Mouse (Mus musculus) macrophage (primary cell): ENCODE results near the gene Stard5. TPM values are rescaled to one million over a fixed set of nuclear protein-coding genes. Genes with fewer than 3 reads are reported as not detected.

Experiments used
- H3K27ac ChIP-seq: fragments of 350-480 bp; formaldehyde crosslinking; 2 replicates; pipeline ENCODE4 v1.9.0; 2021
- H3K36me3 ChIP-seq: fragments of 350-480 bp; formaldehyde crosslinking; 2 replicates; pipeline ENCODE4 v1.9.0; 2021; ENCODE audit errors: inconsistent target
- H3K4me3 ChIP-seq: fragments of 350-480 bp; formaldehyde crosslinking; 2 replicates; pipeline ENCODE4 v1.9.0; 2021; ENCODE audit errors: inconsistent target
- H3K79me2 ChIP-seq: fragments of 350-480 bp; formaldehyde crosslinking; 2 replicates; pipeline ENCODE4 v1.9.0; 2021; ENCODE audit errors: inconsistent target
- WGBS: methylation state at CpG from one replicate; pipeline ENCODE4 v1.1.7; 2026; ENCODE audit warnings: inconsistent platforms; ENCODE audit not compliant: missing documents; 5-methylcytosine and 5-hydroxymethylcytosine counted together
- polyA plus RNA-seq: library from polyadenylated mRNA; stranded (reverse); fragments of 250-400 nt; gene quantifications from 3 replicates; pipeline ENCODE4 v1.2.4, GENCODE M21; 2018; ENCODE audit warnings: inconsistent platforms

The Stard5 gene
- polyA plus RNA-seq, 1 experiment from 2014 or later = 29.5 TPM

DNA sequence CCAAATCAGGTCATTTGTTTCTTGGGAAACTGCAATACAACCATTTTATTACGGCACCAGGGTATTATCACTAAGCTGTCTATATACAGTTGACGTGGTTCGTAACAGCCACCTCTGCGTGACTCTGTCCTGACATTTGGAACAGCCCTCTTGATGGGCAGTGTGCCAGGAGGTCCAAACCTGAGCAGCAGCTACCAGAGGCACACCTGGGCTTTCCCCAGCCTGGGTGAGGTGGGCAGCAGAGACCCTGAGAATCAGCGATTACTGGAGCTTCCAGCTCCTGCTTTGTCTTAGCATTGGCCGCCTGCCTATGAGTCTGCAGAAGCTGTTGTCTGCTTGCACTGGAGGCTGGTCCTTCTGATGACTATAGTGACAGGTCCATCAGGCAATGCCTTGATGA, 11.8 kb downstream of the Stard5 start:
- Histone ChIP-seq H3K27ac (no peak overlapping the region), H3K36me3 (peaks cover 76% of the 10 kb centered on the region)
- WGBS = 95% methylated on average over 6 of the region's 6 CpGs

DNA sequence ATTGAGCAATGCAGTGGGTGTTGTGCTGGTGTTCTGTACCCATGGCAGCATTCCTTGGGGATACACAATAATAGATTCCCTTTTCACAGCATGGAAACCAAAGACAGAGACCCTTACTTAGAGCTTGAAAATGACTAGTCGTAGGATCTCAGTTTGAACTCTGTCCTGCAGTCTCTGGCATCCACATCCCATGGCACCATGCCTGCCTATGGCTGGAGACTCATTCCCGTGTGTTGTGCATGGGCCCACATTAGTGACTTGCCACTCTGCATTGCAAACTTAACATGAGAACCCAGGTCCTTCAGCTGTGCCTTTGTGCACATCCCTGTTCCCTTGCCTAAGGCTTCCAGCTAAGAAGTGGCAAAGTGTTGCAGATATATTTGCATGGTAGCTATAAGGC, 13.0 kb downstream of the Stard5 start:
- Histone ChIP-seq H3K79me2 (peaks cover 23% of the 10 kb centered on the region; the same call in 1 of the 2 replicates), H3K27ac (peak overlapping the region; percentile 58), H3K36me3 (peaks cover 66% of the 10 kb centered on the region), H3K4me3 (no peak overlapping the region)
- WGBS = 96% methylated on average over 2 of the region's 2 CpGs

More for the DNA sequence above, 11.8 kb downstream of the Stard5 start:
- Histone ChIP-seq H3K4me3 (no peak overlapping the region), H3K79me2 (peaks cover 11% of the 10 kb centered on the region; the same call in 1 of the 2 replicates)

DNA sequence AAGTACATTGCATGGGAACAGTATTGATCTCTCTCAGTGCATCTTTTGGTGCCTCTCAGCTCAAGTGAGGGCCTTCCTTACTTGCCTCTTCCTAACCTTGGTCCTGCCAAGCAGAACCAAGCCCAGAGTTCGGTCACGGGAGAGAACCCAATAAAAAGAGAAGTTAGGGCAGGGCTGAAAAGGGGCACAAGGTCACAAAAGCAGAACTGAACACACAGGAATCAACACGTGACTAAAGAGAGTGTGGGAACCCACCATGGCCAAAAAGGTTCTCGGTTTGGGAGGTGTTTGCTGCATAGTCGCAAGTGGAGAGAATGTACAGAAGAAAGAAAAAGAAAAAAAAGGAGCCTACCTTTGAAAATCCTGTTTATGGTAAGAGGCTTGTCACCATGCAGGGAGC, 13.7 kb downstream of the Stard5 start:
- WGBS = 5% methylated on average over 4 of the region's 5 CpGs
- Histone ChIP-seq H3K27ac (peak overlapping the region; percentile 58), H3K36me3 (peaks cover 59% of the 10 kb centered on the region), H3K4me3 (no peak overlapping the region), H3K79me2 (peaks cover 30% of the 10 kb centered on the region; the same call in 1 of the 2 replicates)

DNA sequence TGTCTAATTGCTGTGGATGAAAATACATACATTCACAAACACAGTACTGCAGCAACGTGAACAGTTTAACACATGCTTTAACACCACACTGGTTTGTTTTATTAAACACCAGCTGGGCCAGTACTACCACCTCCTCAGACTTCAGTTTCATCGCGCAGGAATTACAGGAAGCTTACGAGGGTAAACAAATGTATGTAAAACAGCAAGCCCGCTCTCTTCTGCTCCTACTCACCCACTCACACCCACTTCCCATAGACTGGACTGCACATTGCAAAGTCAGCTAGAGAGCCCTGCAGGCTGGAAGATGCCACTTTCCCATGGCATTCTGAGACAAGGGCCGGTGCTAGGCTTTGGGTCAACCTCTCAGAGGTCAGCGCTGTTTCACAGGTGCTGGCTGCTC, 17.0 kb downstream of the Stard5 start:
- H3K36me3 ChIP-seq = peaks cover 27% of the 10 kb centered on the region
- H3K79me2 ChIP-seq = peaks cover 56% of the 10 kb centered on the region
- 0 out of 2 replicates have a peak overlapping the region, but pooled peaks have one; percentile 1 for H3K27ac ChIP-seq
- H3K4me3 ChIP-seq = no peak overlapping the region
- WGBS = 72% methylated on average over 7 of the region's 7 CpGs

DNA sequence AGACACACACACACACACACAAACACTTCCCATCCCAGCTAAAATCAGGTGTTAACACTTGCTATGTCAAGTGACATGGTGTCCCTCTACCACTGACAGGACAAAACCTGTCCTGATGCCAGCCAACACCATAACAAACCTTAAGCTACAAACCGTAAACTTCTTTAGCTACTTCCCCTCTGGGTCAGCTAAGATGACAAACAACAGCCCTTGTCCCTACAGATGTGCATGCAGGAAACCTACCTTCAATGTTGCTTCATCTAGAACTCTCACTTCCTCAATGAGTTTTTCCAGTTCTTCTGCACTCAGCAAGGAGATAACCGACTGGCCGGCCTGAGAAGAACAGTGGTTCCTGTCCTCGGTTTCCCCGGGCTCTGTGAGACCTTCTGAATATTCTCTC, 18.9 kb downstream of the Stard5 start:
- peaks cover 14% of the 10 kb centered on the region; the same call in 1 of the 2 replicates for H3K36me3 ChIP-seq
- no peak overlapping the region for H3K4me3 ChIP-seq
- H3K27ac ChIP-seq = peak overlapping the region; percentile 7; the same call in 1 of the 2 replicates
- peaks cover 69% of the 10 kb centered on the region for H3K79me2 ChIP-seq
- WGBS = 1% methylated on average over 5 of the region's 5 CpGs

GRCm38 (mm10) chr7:83652498-83652897, 20.7 kb downstream of the Stard5 start:
- H3K4me3 ChIP-seq = no peak overlapping the region
- no peaks in the 10 kb centered on the region; the same call in 1 of the 2 replicates for H3K36me3 ChIP-seq
- no peak overlapping the region for H3K27ac ChIP-seq
- 58% methylated on average over 4 of the region's 5 CpGs for WGBS
- peaks cover 61% of the 10 kb centered on the region for H3K79me2 ChIP-seq

DNA sequence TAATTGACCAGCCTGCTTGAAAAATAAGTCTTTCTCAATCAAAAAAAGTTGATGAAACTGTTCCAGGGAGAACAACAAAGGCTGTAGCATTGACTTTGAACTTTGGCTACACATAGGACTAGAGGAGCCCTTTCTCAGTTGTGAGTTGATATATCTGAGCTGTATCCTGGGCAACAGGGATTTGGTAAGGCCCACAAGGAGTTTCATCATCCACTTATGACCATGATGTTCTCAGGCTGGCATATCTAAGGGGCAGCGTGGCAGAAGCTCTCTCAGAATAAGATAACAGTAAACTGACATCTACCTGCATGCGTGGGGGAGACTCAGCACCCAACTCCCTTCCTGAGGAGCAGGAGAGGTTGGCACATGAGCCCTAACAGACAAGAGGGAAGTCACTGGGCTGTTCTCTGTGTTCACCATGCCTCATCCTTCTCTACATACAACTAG, 21.9 kb downstream of the Stard5 start:
- H3K79me2 ChIP-seq = peaks cover 58% of the 10 kb centered on the region
- H3K4me3 ChIP-seq = peak overlapping the region; percentile 57
- 11% methylated on average over 2 of the region's 2 CpGs for WGBS
- H3K36me3 ChIP-seq = no peaks in the 10 kb centered on the region; the same call in 1 of the 2 replicates
- peak overlapping the region; percentile 76 for H3K27ac ChIP-seq

- peaks cover 52% of the 10 kb centered on the region for H3K79me2 ChIP-seq
- peak overlapping the region; percentile 57 for H3K4me3 ChIP-seq
- H3K36me3 ChIP-seq = no peaks in the 10 kb centered on the region; the same call in 1 of the 2 replicates
- 39% methylated on average over 2 of the region's 2 CpGs for WGBS
- peak overlapping the region; percentile 76 for H3K27ac ChIP-seq
These were observed 22.4 kb downstream of the Stard5 start for GRCm38 (mm10) chr7:83654196-83654595.

- WGBS = 3% methylated on average over 5 of the region's 5 CpGs
- Histone ChIP-seq H3K36me3 (no peaks in the 10 kb centered on the region; the same call in 1 of the 2 replicates), H3K27ac (peak overlapping the region; percentile 76), H3K4me3 (peak overlapping the region; percentile 57), H3K79me2 (peaks cover 43% of the 10 kb centered on the region)
These were observed 23.3 kb downstream of the Stard5 start for GRCm38 (mm10) chr7:83654938-83655630.

DNA sequence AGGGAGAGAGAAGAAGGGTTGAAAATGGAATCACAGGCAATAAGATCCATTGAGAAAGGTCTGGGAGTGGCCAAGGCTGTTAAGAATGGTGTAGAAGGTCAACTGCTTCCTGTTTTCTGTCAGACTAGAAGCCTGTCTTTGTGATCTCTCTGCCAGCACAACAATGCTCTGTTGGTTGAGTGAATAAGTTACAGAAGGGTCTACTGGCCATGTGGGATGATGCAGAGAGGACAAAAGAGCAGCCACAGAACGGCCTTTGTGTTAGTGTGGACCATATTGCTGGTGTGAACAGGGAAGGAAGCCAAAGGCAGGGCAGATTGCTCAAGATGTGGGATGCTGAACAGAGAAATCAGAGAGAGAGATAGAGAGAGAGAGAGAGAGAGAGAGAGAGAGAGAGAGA, 27.0 kb downstream of the Stard5 start:
- H3K4me3 ChIP-seq = no peak overlapping the region
- 22% methylated on average over 1 of the region's 1 CpGs for WGBS
- no peaks in the 10 kb centered on the region for H3K36me3 ChIP-seq
- peaks cover 15% of the 10 kb centered on the region; the same call in 1 of the 2 replicates for H3K79me2 ChIP-seq
- peak overlapping the region; percentile 77 for H3K27ac ChIP-seq

DNA sequence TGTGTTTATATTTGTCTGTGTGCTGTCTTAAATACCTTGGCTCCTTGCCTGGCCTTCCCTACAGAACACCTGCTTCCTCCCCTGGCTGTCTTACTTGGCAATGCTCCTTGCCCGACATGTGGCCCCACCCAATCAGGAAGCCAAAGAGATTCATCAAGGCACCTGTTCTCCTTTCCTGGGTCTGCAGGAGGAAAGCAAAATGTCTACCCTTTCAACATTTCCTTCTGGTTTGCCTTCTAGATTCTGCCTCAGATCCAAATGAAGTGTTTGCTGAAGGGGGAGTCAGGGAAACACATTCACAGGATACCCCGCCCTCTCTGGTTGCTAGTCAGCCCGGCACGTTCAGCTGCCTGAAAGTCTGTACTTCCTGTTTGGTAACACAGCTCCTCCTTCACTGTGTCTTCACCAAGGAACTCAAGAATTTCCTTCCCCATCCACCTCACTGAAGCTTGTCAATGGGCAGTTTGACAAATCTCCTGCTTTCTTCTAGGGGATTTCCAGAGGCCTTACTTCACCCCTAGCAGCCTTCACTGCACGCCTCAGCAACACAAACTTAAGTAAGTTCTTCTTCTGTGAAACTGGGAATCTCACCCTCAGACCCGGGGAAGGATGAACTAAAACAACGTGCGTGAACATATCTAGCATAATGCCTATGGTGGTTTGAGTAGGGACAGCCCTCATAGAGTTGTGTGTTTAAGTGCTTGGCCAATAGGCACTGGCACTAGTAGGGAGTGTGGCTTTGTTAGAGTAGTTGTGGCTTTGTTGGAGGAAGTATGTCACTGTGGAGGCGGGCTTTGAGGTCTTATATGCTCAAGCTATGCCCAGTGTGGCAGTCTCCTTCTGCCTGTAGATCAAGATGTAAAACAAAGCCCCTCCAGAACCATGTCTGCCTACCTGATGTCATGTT, 27.7 kb downstream of the Stard5 start:
- peak overlapping the region; percentile 77 for H3K27ac ChIP-seq
- H3K4me3 ChIP-seq = no peak overlapping the region

DNA sequence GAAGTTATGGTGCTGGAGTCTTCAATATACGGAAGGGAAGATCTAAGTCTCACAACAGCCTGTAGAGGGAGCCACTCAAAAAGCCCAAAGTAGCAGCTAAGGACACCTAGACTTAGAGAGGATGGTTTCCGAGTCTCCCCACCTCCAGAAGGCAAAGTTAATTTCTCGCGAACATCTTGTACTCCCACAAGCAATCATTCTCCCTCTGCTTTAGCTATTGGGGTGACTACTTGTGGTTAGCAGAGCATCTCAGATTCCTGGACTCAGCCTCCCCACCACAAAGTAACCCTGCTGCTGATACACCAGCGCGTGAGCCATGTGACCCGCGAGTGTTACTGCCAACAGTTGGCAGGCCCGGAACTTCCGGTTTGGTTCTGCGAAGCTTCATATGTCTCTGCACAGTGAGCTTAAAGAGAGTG, 28.5 kb downstream of the Stard5 start:
- 75% methylated on average over 11 of the region's 11 CpGs for WGBS
- Histone ChIP-seq H3K27ac (peak overlapping the region; percentile 77), H3K4me3 (no peak overlapping the region)

More for the DNA sequence above, 27.7 kb downstream of the Stard5 start:
- Histone ChIP-seq H3K79me2 (peaks cover 8% of the 10 kb centered on the region; the same call in 1 of the 2 replicates), H3K36me3 (no peaks in the 10 kb centered on the region)
- WGBS = 22% methylated on average over 9 of the region's 9 CpGs

DNA sequence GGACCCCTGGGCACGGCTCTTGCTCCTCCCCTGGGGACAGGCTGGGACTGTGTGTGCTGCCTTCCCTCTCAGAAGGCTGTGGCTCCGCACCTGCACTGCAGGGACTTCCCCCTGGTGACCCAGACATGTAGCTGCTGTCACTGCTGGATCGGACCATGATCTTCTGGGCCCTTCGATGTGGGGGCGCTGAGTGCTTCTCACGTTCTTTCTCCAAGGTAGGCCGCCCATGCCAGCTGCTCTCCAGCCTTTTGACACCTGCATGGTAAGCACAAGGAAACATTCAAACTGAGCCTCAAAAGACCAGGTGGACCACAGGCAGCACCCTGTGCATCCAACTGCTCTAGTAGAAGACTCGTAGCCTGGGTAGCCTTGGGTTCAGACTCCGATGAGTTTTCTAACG, 29.3 kb downstream of the Stard5 start:
- no peaks in the 10 kb centered on the region for H3K79me2 ChIP-seq
- H3K4me3 ChIP-seq = no peak overlapping the region
- H3K36me3 ChIP-seq = no peaks in the 10 kb centered on the region
- H3K27ac ChIP-seq = no peak overlapping the region
- 79% methylated on average over 10 of the region's 10 CpGs for WGBS

More for the DNA sequence above, 28.5 kb downstream of the Stard5 start:
- no peaks in the 10 kb centered on the region for H3K79me2 ChIP-seq
- H3K36me3 ChIP-seq = no peaks in the 10 kb centered on the region

DNA sequence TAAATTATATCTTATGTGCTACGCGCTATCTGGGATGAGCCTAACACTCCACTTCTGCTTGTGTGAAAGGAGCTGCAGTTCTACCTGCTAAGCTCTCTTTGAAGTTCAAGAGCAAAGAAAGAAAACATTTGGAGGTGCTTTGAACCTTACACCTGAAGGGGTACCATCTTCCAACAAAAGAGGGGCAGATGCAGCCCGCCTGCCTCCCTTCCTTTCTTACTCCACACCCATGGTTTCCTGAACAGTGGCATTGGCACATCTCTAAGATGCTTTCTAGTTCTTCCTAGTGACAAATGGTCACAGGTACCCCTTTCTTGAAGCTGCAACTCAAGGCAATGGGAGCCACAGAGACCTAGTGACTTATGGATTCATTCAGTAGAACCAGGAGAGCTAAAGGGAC, 30.0 kb downstream of the Stard5 start:
- Histone ChIP-seq H3K79me2 (no peaks in the 10 kb centered on the region), H3K36me3 (no peaks in the 10 kb centered on the region), H3K4me3 (no peak overlapping the region), H3K27ac (no peak overlapping the region)
- WGBS = 82% methylated on average over 3 of the region's 3 CpGs
